Mouse (Mus musculus): Measurements from ENCODE around the gene Esrrb. TPM values are rescaled to one million over a fixed set of nuclear protein-coding genes. Genes with fewer than 3 reads are reported as not detected.

Gene Esrrb
- total RNA-seq, 2 experiments from 2014 or later = 0.08 to 0.70 TPM

DNA sequence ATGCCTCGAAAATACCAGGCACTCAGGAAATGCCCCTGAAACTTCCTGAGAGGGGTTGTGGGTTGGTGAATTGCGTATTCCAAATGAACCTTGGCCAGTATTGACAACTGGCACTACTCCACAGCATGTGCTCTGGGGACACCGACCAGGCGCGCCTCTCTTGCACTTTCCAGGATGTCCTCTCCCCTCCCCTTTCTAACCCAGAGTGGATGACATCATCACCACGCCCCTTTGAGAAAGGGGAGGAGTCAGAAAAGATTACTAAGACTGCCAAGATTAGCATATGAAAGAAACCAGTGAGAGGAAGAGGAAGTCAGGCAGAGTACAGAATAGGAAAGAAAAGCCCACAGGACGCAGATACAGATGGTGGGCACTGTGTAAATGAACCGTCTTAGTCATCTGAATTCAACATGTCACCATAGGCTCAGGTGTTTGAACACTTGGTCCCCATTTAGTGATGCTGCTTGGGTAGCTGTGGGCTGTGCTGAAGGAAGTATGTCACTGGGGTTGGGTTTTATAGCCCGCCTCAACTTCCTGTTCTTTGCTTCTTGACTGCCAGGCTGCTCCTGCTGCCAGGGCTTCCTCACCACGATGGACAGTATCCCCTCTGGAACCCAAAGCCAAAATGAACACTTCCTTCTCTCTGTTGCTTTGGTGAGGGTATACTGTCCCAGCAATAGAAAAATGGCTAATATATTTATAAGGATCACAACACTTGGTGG lies 196.0 kb downstream of the Esrrb start:
- DNase-seq = no peak
- intact Hi-C loops (cut with DNase I) = no loop called here

DNA sequence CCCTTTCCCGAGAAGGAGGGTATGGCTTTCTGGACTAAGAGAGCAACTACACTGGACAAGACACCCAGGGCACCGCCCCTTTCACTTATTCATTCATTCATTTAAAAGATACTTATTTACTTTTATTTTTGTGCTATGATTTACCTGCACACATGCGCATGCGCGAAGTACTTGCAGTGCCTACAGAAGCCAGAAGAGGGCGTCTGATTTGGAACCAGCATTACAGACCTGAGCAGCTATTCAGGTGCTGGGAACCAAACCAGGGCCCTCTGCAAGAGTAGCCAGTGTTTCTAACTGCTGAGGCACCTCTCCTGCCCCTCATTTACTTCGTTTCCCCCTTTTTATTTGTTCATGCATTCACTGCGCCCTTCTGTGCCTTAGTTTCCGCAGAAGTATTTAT lies 198.0 kb downstream of the Esrrb start:
- intact Hi-C loops (cut with DNase I) = no loop called here
- DNase-seq = no peak

DNA sequence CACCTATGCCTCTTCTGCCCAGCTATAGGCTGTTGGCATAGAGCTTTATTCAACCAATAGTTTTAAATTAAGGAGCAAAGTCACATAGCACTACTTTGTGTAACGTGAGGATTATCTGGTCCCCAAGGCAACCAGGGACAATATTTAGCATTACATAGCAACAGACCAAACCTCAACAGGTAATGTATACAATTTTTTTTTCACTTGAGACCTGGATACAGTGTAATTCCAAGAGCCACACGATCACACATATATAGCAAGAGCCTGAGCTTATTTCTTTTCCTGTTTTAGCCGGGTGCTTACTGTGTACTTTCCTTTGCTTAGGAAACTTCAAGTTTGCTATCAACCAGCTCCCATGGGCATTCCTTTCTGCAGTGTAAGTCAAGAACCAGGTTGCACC lies 201.8 kb downstream of the Esrrb start:
- DNase-seq = no peak

DNA sequence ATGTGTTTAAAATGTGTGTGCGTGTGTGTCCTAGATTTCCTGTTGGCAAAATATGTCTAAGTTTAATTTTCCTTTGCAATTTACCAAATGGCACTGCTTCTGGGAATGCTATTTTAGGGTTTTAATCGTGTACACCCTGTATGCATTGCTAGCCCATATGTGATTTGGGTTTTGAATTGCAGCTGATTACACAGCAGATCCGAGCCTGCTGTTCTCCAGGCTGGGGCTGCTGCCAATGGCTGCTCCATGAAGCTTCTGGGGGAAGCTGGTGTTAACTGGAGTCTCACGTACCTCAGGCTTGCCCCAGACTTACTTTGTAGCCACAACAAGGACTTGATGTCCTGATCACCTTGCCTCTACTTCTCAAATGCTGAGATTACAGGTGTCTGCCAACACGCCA lies 205.1 kb downstream of the Esrrb start:
- DNase-seq = no peak
- intact Hi-C loops (cut with DNase I) = no loop called here

More for the DNA sequence above, 201.8 kb downstream of the Esrrb start:
- intact Hi-C loops (cut with DNase I) = no loop called here

Other genes starting within 250 kb of the Esrrb start
- 10 to 100 TPM; 47.9 to 50.8 TPM for gene Gpatch2l, start 119.3 kb upstream of the Esrrb start, total RNA-seq (2021)

All from left cerebral cortex, postnatal 4 days (tissue).